18 mouse cellular contexts compared by ENCODE assay signal in the genomic region with DNA sequence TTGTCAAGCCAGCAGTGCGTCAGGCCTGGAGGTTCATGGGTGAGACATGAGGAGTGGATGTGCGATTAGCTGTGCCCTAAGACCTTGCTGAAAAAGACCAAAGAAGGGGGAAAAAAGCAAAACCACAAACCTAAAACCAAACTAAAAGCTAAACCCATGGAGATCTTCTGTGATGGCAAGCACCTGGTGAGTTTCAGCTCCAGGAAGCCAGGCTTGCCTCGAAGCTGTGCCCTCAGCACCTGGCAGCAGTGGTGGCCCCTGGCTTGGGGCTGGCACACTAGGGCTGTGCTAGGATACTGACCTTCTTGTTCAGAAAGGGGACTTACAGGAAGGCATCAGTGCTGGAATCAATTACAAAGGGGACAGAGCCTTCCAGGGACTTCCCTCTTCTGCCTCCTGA. TPM values are rescaled to one million over a fixed set of nuclear protein-coding genes. Genes with fewer than 3 reads are reported as not detected.
DNase-seq lines count a peak whose midpoint lies in the region.
"Had no signal": no experiment of that assay in that cellular context is flagged by ENCODE, and none has a peak within 500 bp of the region (broad histone marks: within the 10 kb centered on the region; RNA-seq: fewer than 3 reads in every experiment).

No protein-coding gene starts in this region.

- peak; percentile 4 for DNase-seq in adrenal gland, postnatal 14 days
- DNase-seq in adrenal gland, postnatal 36 days = no peak
- DNase-seq in naive thymus-derived CD4-positive, alpha-beta T cell, adult 2 months (ENCODE audit: low read depth) = peak; percentile 57
- peak; percentile 45 to 55 for DNase-seq in thymus, postnatal 10 days (ENCODE audit: low spot score in 2 of 2)
- peak; percentile 39 to 69 for DNase-seq in thymus, postnatal 36 days
- DNase-seq in right cerebral cortex, postnatal 4 days = no peak
- DNase-seq in cerebellum, postnatal 36 days = no peak
- no peak for DNase-seq in c-Kit-positive CD71-positive TER-119-positive erythroid progenitor cells, embryonic 14.5 days (ENCODE audit: low spot score)
- DNase-seq: adrenal gland, postnatal 10 days; cerebellum, adult 18-20 months; cerebellum, adult 9-10 months; gastrocnemius, postnatal 25 days; heart, adult 18-20 months; heart, postnatal 10 days; heart, postnatal 4 days had no signal

RNA-seq across cellular contexts. Expression of a gene that starts 5.1 kb away (rescaled TPM):
- total RNA-seq in adrenal gland, postnatal 14 days (2021) = 13.3 and 25.0 TPM in 2 replicates
- total RNA-seq in adrenal gland, postnatal 36 days (2021) = 10 to 100 TPM; 15.3 to 25.5 TPM

RNA-seq across cellular contexts. Expression of a gene that starts 5.3 kb away (rescaled TPM):
- total RNA-seq in adrenal gland, postnatal 14 days (2021) = not detected in 2 replicates
- not detected for total RNA-seq in adrenal gland, postnatal 36 days (2021)
- total RNA-seq: adrenal gland, adult 18-20 months; adrenal gland, postnatal 10 days; common myeloid progenitor, adult 5-6 weeks; gastrocnemius, adult 8-10 months; gastrocnemius, postnatal 25 days; heart, postnatal 10 days; heart, postnatal 4 days had no signal

RNA-seq across cellular contexts. Expression of a gene that starts 12.8 kb away (rescaled TPM):
- 1,693 and 2,079 TPM in 2 replicates for total RNA-seq in adrenal gland, postnatal 14 days (2021)
- 1,000 to 10,000 TPM; 1,621 to 1,757 TPM for total RNA-seq in adrenal gland, postnatal 36 days (2021)

RNA-seq across cellular contexts. Expression of a gene that starts 12.8 kb away (rescaled TPM):
- total RNA-seq in adrenal gland, postnatal 14 days (2021) = 55.6 and 58.5 TPM in 2 replicates
- 10 to 100 TPM; 59.1 to 77.0 TPM for total RNA-seq in adrenal gland, postnatal 36 days (2021)

RNA-seq across cellular contexts. Expression of a gene that starts 13.1 kb away (rescaled TPM):
- 59.8 and 59.9 TPM in 2 replicates for total RNA-seq in adrenal gland, postnatal 14 days (2021)
- total RNA-seq in adrenal gland, postnatal 36 days (2021) = 10 to 100 TPM; 62.7 to 76.7 TPM

Comparison
In these comparisons a context has a peak if more than half of its experiments do, and no peak if none do; other contexts are left out.
1. DNase-seq: peak in adrenal gland, postnatal 14 days (single experiment), naive thymus-derived CD4-positive, alpha-beta T cell, adult 2 months (single experiment), thymus, postnatal 10 days (2 of 2) and thymus, postnatal 36 days (2 of 2); none in adrenal gland, postnatal 36 days (0 of 2), right cerebral cortex, postnatal 4 days (single experiment), cerebellum, postnatal 36 days (0 of 2) and c-Kit-positive CD71-positive TER-119-positive erythroid progenitor cells, embryonic 14.5 days (single experiment).